24 mouse cellular contexts compared by ENCODE assay signal in genomic region chr8:4265160-4265914, GRCm38 (mm10). TPM values are rescaled to one million over a fixed set of nuclear protein-coding genes. Genes with fewer than 3 reads are reported as not detected.
DNase-seq lines count a peak whose midpoint lies in the region; ATAC-seq lines count a peak whose summit lies in the region.
"Had no signal": no experiment of that assay in that cellular context is flagged by ENCODE, and none has a peak within 500 bp of the region (broad histone marks: within the 10 kb centered on the region; RNA-seq: fewer than 3 reads in every experiment).

No protein-coding gene starts in this region.

- ATAC-seq in erythroblast, adult 5-6 weeks (replicated peaks; ENCODE audit: low FRiP score, poor library complexity, severe bottlenecking) = 0 out of 2 replicates have a peak, but pooled peaks have one; percentile 35
- ATAC-seq: forebrain, embryonic 14.5 days; forebrain, postnatal 0 days; Patski had no signal

- peak; percentile 85 for DNase-seq in heart, adult 11 months
- DNase-seq in heart, adult 9 months (ENCODE audit: low spot score in 2 of 2) = no peak
- DNase-seq in lung, postnatal 10 days = peak; percentile 60
- DNase-seq in lung, postnatal 14 days = no peak
- peak; percentile 70 for DNase-seq in brain, adult 2 months (ENCODE audit: low read depth, low spot score)
- DNase-seq in gastrocnemius, adult 18-20 months (ENCODE audit: low spot score) = no peak
- DNase-seq in embryo, embryonic 11 days = no peak
- DNase-seq: adrenal gland, postnatal 10 days; adrenal gland, postnatal 36 days; B cell, adult 2 months; cerebellum, adult 11 months; cerebellum, adult 2 months; cerebellum, adult 9-11 months; cerebellum, postnatal 25 days; forebrain, postnatal 0 days; gastrocnemius, adult 2 months; gastrocnemius, postnatal 14 days; heart, adult 18-20 months; heart, postnatal 14 days; heart, postnatal 4 days had no signal

RNA-seq across cellular contexts. Expression of gene Ctxn1, which starts 6.3 kb away (rescaled TPM):
- total RNA-seq in erythroblast, adult 5-6 weeks (2015; ENCODE audit: low replicate concordance) = not detected in 2 replicates
- 0.34 TPM in 1 of 2 replicates, not detected in the other for total RNA-seq in erythroblast, adult 5-6 weeks (2017; ENCODE audit: low replicate concordance)
- under 1 TPM; 0.37 to 0.69 TPM for total RNA-seq in gastrocnemius, adult 18-20 months (2021)

RNA-seq across cellular contexts. Expression of gene Timm44, which starts 10.4 kb away (rescaled TPM):
- 11.7 and 24.2 TPM in 2 replicates for total RNA-seq in erythroblast, adult 5-6 weeks (2015; ENCODE audit: low replicate concordance)
- total RNA-seq in erythroblast, adult 5-6 weeks (2017; ENCODE audit: low replicate concordance) = 19.4 and 31.6 TPM in 2 replicates
- total RNA-seq in gastrocnemius, adult 18-20 months (2021) = 10 to 100 TPM; 58.0 to 58.2 TPM

RNA-seq across cellular contexts. Expression of gene Snapc2, which starts 12.5 kb away (rescaled TPM):
- 6.3 and 13.8 TPM in 2 replicates for total RNA-seq in erythroblast, adult 5-6 weeks (2015; ENCODE audit: low replicate concordance)
- total RNA-seq in erythroblast, adult 5-6 weeks (2017; ENCODE audit: low replicate concordance) = 0.68 and 0.84 TPM in 2 replicates
- 10 to 100 TPM; 11.9 to 12.5 TPM for total RNA-seq in gastrocnemius, adult 18-20 months (2021)

RNA-seq across cellular contexts. Expression of gene Tgfbr3l, which starts 17.3 kb away (rescaled TPM):
- total RNA-seq in erythroblast, adult 5-6 weeks (2015; ENCODE audit: low replicate concordance) = 6.1 TPM in 1 of 2 replicates, not detected in the other
- total RNA-seq in erythroblast, adult 5-6 weeks (2017; ENCODE audit: low replicate concordance) = 0.43 TPM in 1 of 2 replicates, not detected in the other
- 1 to 10 TPM; 1.2 to 1.7 TPM for total RNA-seq in gastrocnemius, adult 18-20 months (2021)

RNA-seq across cellular contexts. Expression of gene Gm49320, which starts 26.7 kb away (rescaled TPM):
- 0.84 TPM in 1 of 2 replicates, not detected in the other for total RNA-seq in erythroblast, adult 5-6 weeks (2015; ENCODE audit: low replicate concordance)
- not detected in 2 replicates for total RNA-seq in erythroblast, adult 5-6 weeks (2017; ENCODE audit: low replicate concordance)
- total RNA-seq in gastrocnemius, adult 18-20 months (2021) = under 1 TPM in 1 of 2 experiments, not detected in 1; 0.14 TPM
- total RNA-seq: common myeloid progenitor, adult 5-6 weeks; forebrain, postnatal 0 days; gastrocnemius, adult 2 months had no signal

Comparison
In these comparisons a context has a peak if more than half of its experiments do, and no peak if none do; other contexts are left out.
1. DNase-seq: peak in heart, adult 11 months (single experiment), lung, postnatal 10 days (single experiment) and brain, adult 2 months (single experiment); none in heart, adult 9 months (0 of 2), lung, postnatal 14 days (single experiment), gastrocnemius, adult 18-20 months (single experiment) and embryo, embryonic 11 days (single experiment).